Mouse (Mus musculus): Measurements from ENCODE around the gene Parm1. TPM values are rescaled to one million over a fixed set of nuclear protein-coding genes. Genes with fewer than 3 reads are reported as not detected.

Parm1 gene
- polyA plus RNA-seq, 1 experiment from 2014 or later: 6.3 TPM

DNA sequence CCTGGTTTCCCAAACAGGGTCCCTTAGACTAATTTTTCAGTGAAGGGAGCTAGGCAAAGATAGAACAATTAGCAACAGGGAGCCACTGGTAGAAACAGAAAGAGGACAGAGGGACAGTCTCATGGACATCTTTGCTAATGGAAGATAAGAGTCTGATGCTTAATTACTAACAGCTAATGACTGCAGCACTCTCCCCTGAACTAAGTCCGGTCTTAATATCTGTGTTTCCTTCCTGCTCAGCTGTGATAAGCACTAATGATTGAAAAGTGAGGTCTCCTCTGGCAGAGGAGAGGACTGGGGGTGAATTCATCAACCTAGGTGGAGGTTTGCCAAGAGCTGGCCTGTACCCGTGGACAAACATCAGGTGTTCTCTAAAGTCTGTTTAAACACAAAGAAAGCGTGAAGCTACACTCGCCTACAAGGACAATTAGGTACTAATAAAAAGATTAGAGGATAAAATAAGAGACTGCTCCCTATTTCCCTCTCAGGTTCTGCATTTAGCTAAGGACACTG is 101.3 kb downstream of the Parm1 start:
- H3K27me3 ChIP-seq: no peaks in the 10 kb centered on the region
- no peak overlapping the region for H3K9ac ChIP-seq
- 80% methylated on average over 4 of the region's 4 CpGs for WGBS
- H3K9me3 ChIP-seq: no peaks in the 10 kb centered on the region
- H3K36me3 ChIP-seq (replicated peaks): no peaks in the 10 kb centered on the region
- H3K4me3 ChIP-seq (replicated peaks): no peak overlapping the region
- no peak overlapping the region for H3K27ac ChIP-seq
- no peaks in the 10 kb centered on the region for H3K4me1 ChIP-seq
- no peak for ATAC-seq (ENCODE audit: low FRiP score)
- H3K4me2 ChIP-seq: no peak overlapping the region

GRCm38 (mm10) chr5:91621197-91621596 is 103.8 kb downstream of the Parm1 start:
- ATAC-seq (ENCODE audit: low FRiP score): no peak
- Histone ChIP-seq H3K4me2 (no peak overlapping the region), H3K9ac (no peak overlapping the region), H3K9me3 (no peaks in the 10 kb centered on the region), H3K27me3 (no peaks in the 10 kb centered on the region), H3K4me1 (no peaks in the 10 kb centered on the region), H3K36me3 (replicated peaks) (no peaks in the 10 kb centered on the region), H3K27ac (no peak overlapping the region), H3K4me3 (replicated peaks) (no peak overlapping the region)
- 95% methylated on average over 6 of the region's 6 CpGs for WGBS

DNA sequence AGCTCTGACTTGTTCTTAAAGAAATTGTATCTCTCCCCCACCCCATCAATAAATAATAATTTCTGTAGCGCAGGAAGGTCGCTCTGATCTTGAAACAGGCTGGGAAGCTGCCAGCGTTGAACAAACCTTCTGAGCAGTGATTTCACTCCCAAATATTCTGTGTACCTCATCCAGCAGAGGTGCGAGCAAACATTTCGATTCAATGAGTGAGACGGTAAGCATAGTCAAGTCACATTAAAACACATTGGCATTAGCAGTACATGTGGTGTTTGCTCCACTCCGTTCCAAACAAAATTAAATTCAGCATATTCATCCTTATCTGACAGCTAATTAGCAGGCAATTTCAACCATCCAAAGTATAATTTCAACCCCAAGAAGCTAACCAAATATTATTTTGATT is 109.4 kb downstream of the Parm1 start:
- Histone ChIP-seq H3K4me2 (no peak overlapping the region), H3K27ac (no peak overlapping the region), H3K4me1 (no peaks in the 10 kb centered on the region), H3K27me3 (no peaks in the 10 kb centered on the region), H3K9ac (no peak overlapping the region), H3K9me3 (no peaks in the 10 kb centered on the region), H3K4me3 (replicated peaks) (no peak overlapping the region), H3K36me3 (replicated peaks) (no peaks in the 10 kb centered on the region)
- 93% methylated on average over 7 of the region's 7 CpGs for WGBS
- ATAC-seq (ENCODE audit: low FRiP score): no peak

- Histone ChIP-seq H3K27ac (no peak overlapping the region), H3K4me1 (no peaks in the 10 kb centered on the region), H3K27me3 (no peaks in the 10 kb centered on the region), H3K36me3 (replicated peaks) (no peaks in the 10 kb centered on the region), H3K4me2 (no peak overlapping the region), H3K4me3 (replicated peaks) (no peak overlapping the region), H3K9ac (no peak overlapping the region), H3K9me3 (no peaks in the 10 kb centered on the region)
- 72% methylated on average over 5 of the region's 5 CpGs for WGBS
- ATAC-seq (ENCODE audit: low FRiP score): no peak
Measured at GRCm38 (mm10) chr5:91629472-91629871, 112.1 kb downstream of the Parm1 start.

DNA sequence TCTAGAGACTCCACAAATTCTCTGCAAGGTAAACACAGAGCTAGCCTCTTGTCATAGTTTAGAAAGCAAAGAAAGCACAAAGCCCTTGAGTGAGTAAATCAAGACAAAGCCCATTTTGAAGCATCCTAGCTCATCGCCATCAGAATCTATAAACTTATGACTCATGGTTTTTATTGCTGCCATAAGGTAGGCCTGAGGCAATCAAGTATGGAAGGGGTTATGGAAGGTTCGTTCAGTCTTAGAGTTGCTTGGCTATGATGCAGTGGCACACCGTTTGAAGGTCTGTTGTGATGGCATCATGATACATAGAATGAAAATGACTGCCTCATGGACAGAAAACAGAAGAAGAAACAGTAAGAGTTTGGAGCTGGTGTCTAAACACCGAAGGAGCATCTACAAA is 133.9 kb downstream of the Parm1 start:
- 94% methylated on average over 4 of the region's 4 CpGs for WGBS
- Histone ChIP-seq H3K4me3 (replicated peaks) (no peak overlapping the region), H3K4me1 (peaks cover 3% of the 10 kb centered on the region; the same call in 1 of the 2 replicates), H3K4me2 (no peak overlapping the region), H3K36me3 (replicated peaks) (no peaks in the 10 kb centered on the region), H3K27ac (no peak overlapping the region), H3K27me3 (no peaks in the 10 kb centered on the region), H3K9me3 (no peaks in the 10 kb centered on the region), H3K9ac (no peak overlapping the region)
- no peak for ATAC-seq (ENCODE audit: low FRiP score)

GRCm38 (mm10) chr5:91653061-91653915 is 135.9 kb downstream of the Parm1 start:
- H3K27me3 ChIP-seq: no peaks in the 10 kb centered on the region
- WGBS: 61% methylated on average over 14 of the region's 14 CpGs

DNA sequence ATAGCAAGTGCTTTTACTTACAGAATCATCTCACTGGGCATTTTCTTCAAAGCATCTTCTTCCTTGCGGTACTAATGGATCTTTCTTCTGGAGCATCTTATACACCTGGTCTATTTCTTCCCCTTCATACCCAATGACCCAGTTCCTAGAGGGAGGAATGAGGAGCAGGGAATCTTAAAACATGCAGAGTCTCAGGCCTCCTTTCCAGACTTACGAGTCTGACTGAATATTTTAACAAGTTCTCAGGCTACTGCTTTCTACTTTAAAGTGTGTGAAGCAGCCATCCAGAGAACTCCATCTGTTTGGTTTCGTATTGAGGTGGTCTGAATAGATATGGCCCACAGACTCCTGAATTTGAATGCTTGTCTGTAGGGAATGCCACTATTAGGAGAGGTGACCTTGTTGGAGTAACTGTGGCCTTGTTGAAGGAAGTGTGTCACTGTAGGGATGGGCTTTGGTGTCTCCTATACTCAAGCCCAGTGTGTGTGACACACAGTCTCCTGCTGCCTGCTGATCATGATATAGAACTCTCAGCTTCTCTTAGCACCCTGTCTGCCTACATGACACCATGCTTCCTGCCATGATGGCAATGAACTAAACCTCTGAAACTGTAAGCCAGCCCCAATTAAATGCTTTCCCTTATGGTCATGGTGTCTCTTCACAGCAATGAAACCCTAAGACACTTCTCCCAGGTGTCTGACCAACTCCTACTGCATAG is 137.1 kb downstream of the Parm1 start:
- ATAC-seq (ENCODE audit: low FRiP score): no peak
- H3K36me3 ChIP-seq (replicated peaks): no peaks in the 10 kb centered on the region
- WGBS: 88% methylated on average over 3 of the region's 3 CpGs
- no peak overlapping the region for H3K27ac ChIP-seq
- H3K9me3 ChIP-seq: no peaks in the 10 kb centered on the region
- H3K4me3 ChIP-seq (replicated peaks): no peak overlapping the region
- H3K9ac ChIP-seq: no peak overlapping the region
- no peaks in the 10 kb centered on the region for H3K27me3 ChIP-seq
- H3K4me2 ChIP-seq: no peak overlapping the region
- peaks cover 3% of the 10 kb centered on the region; the same call in 1 of the 2 replicates for H3K4me1 ChIP-seq

More at GRCm38 (mm10) chr5:91653061-91653915, 135.9 kb downstream of the Parm1 start:
- Histone ChIP-seq H3K4me3 (replicated peaks) (no peak overlapping the region), H3K9ac (no peak overlapping the region), H3K4me2 (no peak overlapping the region), H3K4me1 (peaks cover 3% of the 10 kb centered on the region; the same call in 1 of the 2 replicates), H3K36me3 (replicated peaks) (no peaks in the 10 kb centered on the region), H3K27ac (no peak overlapping the region), H3K9me3 (no peaks in the 10 kb centered on the region)
- ATAC-seq (ENCODE audit: low FRiP score): peak; percentile 76; the same call in 1 of the 2 replicates

- no peak overlapping the region for H3K27ac ChIP-seq
- no peak for ATAC-seq (ENCODE audit: low FRiP score)
- 79% methylated on average over 3 of the region's 3 CpGs for WGBS
- H3K9ac ChIP-seq: no peak overlapping the region
- no peaks in the 10 kb centered on the region for H3K27me3 ChIP-seq
- peaks cover 3% of the 10 kb centered on the region; the same call in 1 of the 2 replicates for H3K4me1 ChIP-seq
- no peaks in the 10 kb centered on the region for H3K9me3 ChIP-seq
- no peak overlapping the region for H3K4me2 ChIP-seq
- no peaks in the 10 kb centered on the region for H3K36me3 ChIP-seq (replicated peaks)
- no peak overlapping the region for H3K4me3 ChIP-seq (replicated peaks)
Measured at GRCm38 (mm10) chr5:91655263-91655662, 137.8 kb downstream of the Parm1 start.

GRCm38 (mm10) chr5:91662715-91663114 is 145.3 kb downstream of the Parm1 start:
- no peaks in the 10 kb centered on the region for H3K36me3 ChIP-seq (replicated peaks)
- H3K4me3 ChIP-seq (replicated peaks): no peak overlapping the region
- WGBS: 86% methylated on average over 1 of the region's 1 CpGs
- H3K27me3 ChIP-seq: no peaks in the 10 kb centered on the region
- H3K9ac ChIP-seq: no peak overlapping the region
- no peaks in the 10 kb centered on the region for H3K9me3 ChIP-seq
- no peaks in the 10 kb centered on the region for H3K4me1 ChIP-seq
- H3K4me2 ChIP-seq: no peak overlapping the region
- H3K27ac ChIP-seq: no peak overlapping the region
- no peak for ATAC-seq (ENCODE audit: low FRiP score)

GRCm38 (mm10) chr5:91667127-91667526 is 149.7 kb downstream of the Parm1 start:
- H3K27me3 ChIP-seq: no peaks in the 10 kb centered on the region
- H3K9me3 ChIP-seq: no peaks in the 10 kb centered on the region
- H3K4me3 ChIP-seq (replicated peaks): no peak overlapping the region
- 68% methylated on average over 4 of the region's 4 CpGs for WGBS
- no peak overlapping the region for H3K4me2 ChIP-seq
- H3K4me1 ChIP-seq: no peaks in the 10 kb centered on the region
- no peak overlapping the region for H3K27ac ChIP-seq
- H3K9ac ChIP-seq: no peak overlapping the region
- H3K36me3 ChIP-seq (replicated peaks): no peaks in the 10 kb centered on the region
- ATAC-seq (ENCODE audit: low FRiP score): no peak

- 89% methylated on average over 4 of the region's 4 CpGs for WGBS
- no peaks in the 10 kb centered on the region for H3K9me3 ChIP-seq
- H3K27ac ChIP-seq: no peak overlapping the region
Measured at GRCm38 (mm10) chr5:91669235-91669634, 151.8 kb downstream of the Parm1 start.

More at GRCm38 (mm10) chr5:91669235-91669634, 151.8 kb downstream of the Parm1 start:
- H3K27me3 ChIP-seq: no peaks in the 10 kb centered on the region
- H3K4me2 ChIP-seq: no peak overlapping the region
- no peak overlapping the region for H3K4me3 ChIP-seq (replicated peaks)
- H3K9ac ChIP-seq: no peak overlapping the region
- H3K4me1 ChIP-seq: no peaks in the 10 kb centered on the region
- no peaks in the 10 kb centered on the region for H3K36me3 ChIP-seq (replicated peaks)
- ATAC-seq (ENCODE audit: low FRiP score): no peak

Data from forebrain, embryonic 12.5 days (tissue).